Mouse (Mus musculus) hindbrain, embryonic 11.5 days (tissue): Measurements from ENCODE around the gene Tmem56. TPM values are rescaled to one million over a fixed set of nuclear protein-coding genes. Genes with fewer than 3 reads are reported as not detected.

ENCODE experiments used
- ATAC-seq: fragments of 200-750 bp; cut with Nextera tagmentation; 2 replicates; pipeline ENCODE4 v1.8.0; 2017; ENCODE audit warnings: mild to moderate bottlenecking, moderate TSS enrichment, moderate library complexity; ENCODE audit not compliant: low FRiP score
- DNase-seq: peaks from one replicate; pipeline ENCODE4 v3.0.0-alpha.2; 2015; ENCODE audit warnings: low spot score
- H3K27ac ChIP-seq: fragments of 300-500 bp; sonication (generic); 2 replicates; pipeline ENCODE4 v1.5.1; 2014; ENCODE audit warnings: mild to moderate bottlenecking, low read depth, low read length
- H3K27me3 ChIP-seq: fragments of 300-500 bp; sonication (generic); 2 replicates; pipeline ENCODE4 v1.6.1; 2014; ENCODE audit warnings: mild to moderate bottlenecking, low read length, moderate library complexity, mixed read lengths; ENCODE audit not compliant: control insufficient read depth, insufficient read depth
- H3K36me3 ChIP-seq: fragments of 300-500 bp; sonication (generic); 2 replicates; pipeline ENCODE4 v1.6.1; 2014; ENCODE audit warnings: mild to moderate bottlenecking, low read length, moderate library complexity, mixed read lengths; ENCODE audit not compliant: control insufficient read depth, insufficient read depth
- H3K4me1 ChIP-seq: fragments of 300-500 bp; sonication (generic); replicated peaks from 2 replicates; pipeline ENCODE4 v1.6.1; 2014; ENCODE audit warnings: low read length, mixed read lengths; ENCODE audit not compliant: control insufficient read depth, insufficient read depth
- H3K4me2 ChIP-seq: fragments of 300-500 bp; sonication (generic); replicated peaks from 2 replicates; pipeline ENCODE4 v1.6.1; 2014; ENCODE audit warnings: mild to moderate bottlenecking, low read depth, low read length
- H3K4me3 ChIP-seq: fragments of 300-500 bp; sonication (generic); 2 replicates; pipeline ENCODE4 v1.5.1; 2014; ENCODE audit warnings: low read depth, low read length
- H3K9ac ChIP-seq: fragments of 300-500 bp; sonication (generic); 2 replicates; pipeline ENCODE4 v1.6.1; 2014; ENCODE audit warnings: low read depth, low read length
- H3K9me3 ChIP-seq: fragments of 300-500 bp; sonication (generic); 2 replicates; pipeline ENCODE4 v1.6.1; 2016; ENCODE audit warnings: low read length; ENCODE audit not compliant: control insufficient read depth
- WGBS: fragments of 180-500 bp; shearing (Covaris S2); extraction: QIAGEN DNeasy Blood & Tissue Kit; methylation state at CpG from one replicate; pipeline ENCODE4 v1.1.7; 2014; 5-methylcytosine and 5-hydroxymethylcytosine counted together
- polyA plus RNA-seq: library from polyadenylated mRNA; unstranded; fragments of >200 nt; fragmentation: Nextera tagmentation; extraction: Ambion mirVana; gene quantifications from 2 replicates; pipeline ENCODE4 v1.2.1, GENCODE M21; 2014

Gene Tmem56
- polyA plus RNA-seq, 1 experiment from 2014 or later = 0.65 TPM

DNA sequence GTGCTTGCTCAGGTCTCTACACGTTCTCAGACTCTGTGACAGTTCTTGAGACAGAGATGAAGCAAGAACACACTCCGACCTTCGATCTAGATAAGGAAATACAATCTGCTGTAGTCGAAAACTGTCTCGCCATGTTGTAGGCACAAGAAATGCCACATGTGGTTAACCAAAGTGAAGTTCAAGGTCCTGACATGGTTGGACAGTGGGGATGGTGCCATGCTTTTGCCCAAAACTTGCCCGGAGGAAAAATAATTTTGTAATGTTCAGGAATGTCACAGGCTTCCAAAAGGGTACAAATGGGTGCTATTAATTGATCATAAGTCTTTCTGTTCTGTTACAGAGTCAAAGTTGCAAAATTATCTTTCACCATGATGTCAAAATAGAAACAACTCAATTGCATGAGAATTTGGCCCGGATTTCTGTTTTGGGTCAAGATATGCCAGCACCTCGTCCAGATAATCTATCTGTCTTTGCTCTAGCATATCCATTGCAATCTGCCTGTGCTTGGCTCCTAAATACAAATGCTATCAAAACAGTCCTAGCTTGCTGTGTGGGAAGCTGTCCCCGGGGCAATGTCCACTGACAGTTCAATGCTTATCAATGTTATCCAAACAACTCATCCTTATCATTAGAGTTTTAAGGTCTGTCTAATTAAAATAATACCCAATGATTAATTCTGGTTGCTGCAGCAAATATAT, 108.5 kb downstream of the Tmem56 start:
- WGBS = 83% methylated on average over 9 of the region's 9 CpGs
- no peak for DNase-seq
- no peaks in the 10 kb centered on the region for H3K9me3 ChIP-seq
- no peak overlapping the region for H3K27ac ChIP-seq
- no peaks in the 10 kb centered on the region for H3K27me3 ChIP-seq
- no peak overlapping the region for H3K9ac ChIP-seq
- no peak overlapping the region for H3K4me3 ChIP-seq
- no peak overlapping the region for H3K4me2 ChIP-seq
- no peak for ATAC-seq
- H3K4me1 ChIP-seq = no peaks in the 10 kb centered on the region
- H3K36me3 ChIP-seq = no peaks in the 10 kb centered on the region

DNA sequence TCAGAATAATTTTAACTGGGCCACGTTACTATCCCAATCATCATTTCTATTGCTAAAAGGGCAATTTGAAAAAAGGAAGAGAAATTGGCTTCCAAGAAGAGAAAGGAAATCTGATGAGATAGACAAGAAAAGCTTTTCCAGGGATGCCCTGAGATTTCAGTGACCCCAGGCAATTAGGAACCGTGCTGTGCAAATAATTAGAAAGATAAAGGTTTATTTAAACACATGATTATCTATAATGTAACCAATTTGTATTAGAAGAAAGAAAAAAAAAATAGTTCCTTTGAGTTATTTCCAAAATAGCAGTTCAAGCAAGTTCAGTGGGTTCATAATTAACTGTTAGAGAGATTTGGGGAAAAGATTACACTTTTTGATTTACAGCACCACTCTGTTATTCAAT, 110.2 kb downstream of the Tmem56 start:
- Histone ChIP-seq H3K4me3 (no peak overlapping the region), H3K4me1 (no peaks in the 10 kb centered on the region), H3K36me3 (no peaks in the 10 kb centered on the region), H3K9ac (no peak overlapping the region), H3K9me3 (no peaks in the 10 kb centered on the region), H3K4me2 (no peak overlapping the region), H3K27me3 (no peaks in the 10 kb centered on the region), H3K27ac (no peak overlapping the region)
- no peak for ATAC-seq
- 89% methylated on average over 2 of the region's 2 CpGs for WGBS
- no peak for DNase-seq

DNA sequence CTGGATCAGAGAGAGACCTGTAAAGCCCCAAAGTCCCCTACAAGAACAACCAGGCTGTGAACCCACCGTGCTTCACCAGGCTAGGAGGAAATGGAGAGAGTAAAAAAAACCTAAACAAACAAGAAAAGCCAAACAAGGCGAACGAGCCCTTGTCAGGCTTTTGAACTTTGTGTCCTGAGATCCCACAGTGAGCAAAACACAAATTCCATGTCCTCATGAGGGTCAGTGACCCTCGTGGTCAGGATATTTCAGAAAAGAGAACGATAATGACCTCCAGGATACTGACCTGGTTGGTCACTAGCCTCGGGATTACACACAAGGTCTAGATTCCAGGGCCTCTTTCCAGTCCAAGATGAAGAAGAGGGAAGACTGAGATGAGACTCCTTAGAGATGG, 111.0 kb downstream of the Tmem56 start:
- Histone ChIP-seq H3K9me3 (no peaks in the 10 kb centered on the region), H3K9ac (no peak overlapping the region), H3K4me1 (no peaks in the 10 kb centered on the region), H3K36me3 (no peaks in the 10 kb centered on the region), H3K4me3 (peak overlapping the region; percentile 58), H3K4me2 (peak overlapping the region; percentile 80; the same call in 1 of the 2 replicates), H3K27ac (no peak overlapping the region), H3K27me3 (no peaks in the 10 kb centered on the region)
- DNase-seq = no peak
- ATAC-seq = peak; percentile 12; the same call in 1 of the 2 replicates
- 53% methylated on average over 6 of the region's 6 CpGs for WGBS

DNA sequence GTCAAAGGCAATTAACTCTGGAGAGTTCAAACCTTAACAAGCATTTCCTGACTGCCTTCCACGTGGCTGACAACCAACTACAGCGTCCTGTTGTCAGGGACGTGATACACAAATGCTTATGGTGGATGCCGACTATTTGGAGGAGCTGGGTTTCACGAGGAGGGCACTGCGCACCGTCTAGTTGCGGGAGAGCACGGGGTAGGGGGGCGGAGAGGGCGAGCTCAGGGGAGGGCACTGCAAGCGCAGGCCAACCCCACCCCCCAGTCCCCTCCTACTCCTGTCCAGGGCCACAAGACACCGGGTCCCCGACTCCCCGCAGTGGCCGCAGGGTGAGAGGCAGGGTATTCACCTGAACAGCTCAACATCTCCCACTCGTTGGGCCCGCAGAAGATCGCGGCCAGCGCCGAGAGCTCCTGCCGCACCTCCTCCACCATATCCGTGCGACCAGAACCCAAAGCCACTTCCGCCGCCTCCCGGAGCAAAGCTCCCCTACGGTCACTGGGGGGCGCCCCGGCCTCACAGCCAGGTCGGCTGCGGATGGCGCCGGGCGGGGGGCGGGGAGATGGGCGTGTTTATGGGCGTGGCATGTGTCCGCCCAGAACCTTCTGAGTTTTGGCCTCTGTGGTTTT, 111.5 kb downstream of the Tmem56 start, which contains the start of gene Rwdd3:
TSS of gene Rwdd3 (minus strand) at position 453 of the 629 bp plus-strand sequence.
- peak; percentile 96 for ATAC-seq
- under 1% methylated on average over 38 of the region's 40 CpGs for WGBS
- DNase-seq = peak; percentile 95

DNA sequence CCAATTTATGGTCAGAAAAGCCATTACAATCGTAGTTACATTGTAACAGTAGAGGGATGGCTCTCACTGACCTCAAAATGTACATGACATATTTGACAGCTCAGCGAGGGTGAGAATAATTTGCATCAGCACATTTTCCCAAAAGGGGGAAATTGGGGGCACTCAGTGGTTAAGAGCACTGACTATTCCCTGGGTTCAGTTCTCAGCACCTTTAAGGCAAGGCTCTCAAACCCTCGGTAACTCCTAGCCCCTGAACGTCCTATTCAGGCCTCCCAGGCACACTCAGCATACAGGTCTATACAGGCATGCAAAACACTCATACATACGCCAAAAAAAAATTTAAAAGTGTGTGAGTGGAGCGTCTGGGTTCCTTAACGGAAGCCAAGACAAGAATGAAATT, 112.3 kb downstream of the Tmem56 start:
- peak; percentile 8 for DNase-seq
- Histone ChIP-seq H3K27ac (no peak overlapping the region), H3K27me3 (no peaks in the 10 kb centered on the region), H3K4me3 (no peak overlapping the region; the same call in 1 of the 2 replicates), H3K4me1 (no peaks in the 10 kb centered on the region), H3K4me2 (peak overlapping the region; percentile 80), H3K36me3 (no peaks in the 10 kb centered on the region), H3K9me3 (no peaks in the 10 kb centered on the region), H3K9ac (no peak overlapping the region)
- ATAC-seq = no peak
- WGBS = 63% methylated on average over 7 of the region's 7 CpGs

More for the DNA sequence above, 111.5 kb downstream of the Tmem56 start, which contains the start of gene Rwdd3:
- Histone ChIP-seq H3K4me3 (peak within 1 kb of the TSS; percentile 58), H3K27ac (peak within 1 kb of the TSS; percentile 42; the same call in 1 of the 2 replicates), H3K4me1 (no peaks in the 10 kb centered on the region), H3K36me3 (no peaks in the 10 kb centered on the region), H3K9me3 (no peaks in the 10 kb centered on the region), H3K4me2 (peak within 1 kb of the TSS; percentile 80), H3K9ac (peak within 1 kb of the TSS; percentile 72), H3K27me3 (no peaks in the 10 kb centered on the region)

DNA sequence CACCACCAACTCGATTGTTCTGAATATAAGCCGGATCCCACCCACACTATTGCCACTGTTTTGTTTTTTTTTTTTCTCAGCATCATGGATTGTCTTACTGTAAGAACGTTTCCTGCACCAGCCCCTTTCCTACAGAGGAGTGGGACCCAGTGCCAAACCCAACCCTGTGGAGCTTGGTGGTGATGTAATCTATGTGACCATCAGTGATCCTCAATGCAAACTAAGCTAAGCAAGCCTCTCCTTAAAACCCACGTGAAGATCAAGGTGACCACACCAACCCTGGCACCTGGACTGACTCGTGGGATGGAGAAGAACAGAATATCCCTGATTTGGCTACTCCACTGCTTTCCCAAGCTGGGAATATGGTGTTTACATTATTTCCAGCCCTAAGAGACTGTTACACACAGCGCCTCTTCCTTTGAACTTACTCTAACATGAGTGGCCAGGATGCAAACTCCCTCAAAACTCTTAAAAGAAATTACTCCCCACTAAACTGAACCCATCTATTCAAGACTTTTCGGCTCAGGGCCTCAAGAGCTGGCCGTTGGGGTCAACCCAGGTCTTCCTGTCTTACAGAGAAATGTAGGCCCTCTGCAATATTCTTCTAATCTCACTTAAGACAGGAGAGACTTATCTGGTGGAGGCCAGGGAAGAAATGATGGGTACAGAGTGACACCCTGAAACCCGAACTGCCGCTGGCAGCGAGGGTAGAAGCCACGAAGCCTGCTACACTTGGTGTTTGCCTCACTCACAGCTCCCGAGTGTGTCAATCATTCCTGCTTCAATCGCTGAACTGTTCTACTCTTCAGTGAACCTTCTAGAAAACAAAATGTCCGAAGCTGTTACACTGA, 113.6 kb downstream of the Tmem56 start:
- ATAC-seq = no peak
- H3K4me3 ChIP-seq = no peak overlapping the region
- H3K9ac ChIP-seq = no peak overlapping the region
- 79% methylated on average over 15 of the region's 15 CpGs for WGBS
- H3K4me1 ChIP-seq = no peaks in the 10 kb centered on the region
- H3K36me3 ChIP-seq = no peaks in the 10 kb centered on the region
- no peaks in the 10 kb centered on the region for H3K27me3 ChIP-seq
- no peak for DNase-seq
- no peaks in the 10 kb centered on the region for H3K9me3 ChIP-seq
- H3K27ac ChIP-seq = no peak overlapping the region
- no peak overlapping the region for H3K4me2 ChIP-seq

DNA sequence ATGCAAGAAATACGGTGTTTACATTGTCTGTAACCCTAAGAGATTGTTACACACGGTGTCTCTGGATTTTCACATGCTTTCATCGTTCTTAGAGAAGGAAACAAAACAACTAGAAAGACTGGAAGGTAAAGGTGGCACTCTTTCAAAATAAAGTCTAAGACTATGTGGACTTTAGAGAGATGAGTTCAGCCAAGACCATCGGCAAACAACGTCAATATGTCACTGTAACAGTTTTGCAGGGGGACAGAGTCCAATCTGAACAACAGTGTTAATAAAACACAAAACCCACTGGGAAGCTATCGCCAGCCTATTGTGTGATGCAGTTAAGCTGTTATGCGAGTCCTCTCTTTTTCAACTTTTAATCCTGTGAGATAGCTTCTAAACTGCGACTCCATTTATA, 114.3 kb downstream of the Tmem56 start:
- ATAC-seq (no peak), DNase-seq (no peak)
- no peaks in the 10 kb centered on the region for H3K27me3 ChIP-seq
- H3K4me3 ChIP-seq = no peak overlapping the region
- WGBS = 91% methylated on average over 8 of the region's 8 CpGs
- H3K9me3 ChIP-seq = no peaks in the 10 kb centered on the region
- no peaks in the 10 kb centered on the region for H3K4me1 ChIP-seq
- no peak overlapping the region for H3K27ac ChIP-seq
- H3K9ac ChIP-seq = no peak overlapping the region
- no peak overlapping the region for H3K4me2 ChIP-seq
- H3K36me3 ChIP-seq = no peaks in the 10 kb centered on the region

DNA sequence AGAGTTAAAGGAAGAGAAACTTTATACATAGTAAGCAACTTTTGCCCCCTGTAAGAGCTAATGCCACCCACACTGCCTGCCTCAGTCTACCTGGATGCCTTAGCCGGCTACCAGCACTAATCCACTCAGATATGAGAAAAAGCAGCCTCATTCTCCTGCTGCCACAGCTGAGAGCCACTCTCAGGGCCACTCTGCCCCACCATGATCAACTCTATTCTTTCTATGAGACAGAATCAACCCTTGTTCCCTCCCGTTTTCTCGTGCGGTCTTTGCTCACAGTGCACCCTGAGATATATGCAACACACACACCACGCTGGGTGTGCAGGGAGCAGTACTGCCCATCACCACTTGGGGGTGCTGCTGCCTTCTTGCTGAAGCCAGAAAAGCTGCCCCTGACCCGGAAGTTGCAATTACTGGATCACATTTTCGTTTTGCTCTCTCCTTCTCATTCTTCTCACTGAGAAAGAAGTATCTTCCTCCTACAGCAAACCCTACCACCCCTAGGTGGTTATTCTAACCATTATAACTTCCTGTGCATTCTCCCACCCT, 119.6 kb downstream of the Tmem56 start:
- H3K4me1 ChIP-seq = no peaks in the 10 kb centered on the region
- no peak overlapping the region for H3K27ac ChIP-seq
- ATAC-seq = no peak
- no peaks in the 10 kb centered on the region for H3K9me3 ChIP-seq
- no peaks in the 10 kb centered on the region for H3K36me3 ChIP-seq
- DNase-seq = peak; percentile 74
- H3K9ac ChIP-seq = no peak overlapping the region
- H3K4me2 ChIP-seq = no peak overlapping the region
- no peak overlapping the region for H3K4me3 ChIP-seq
- 47% methylated on average over 7 of the region's 7 CpGs for WGBS
- no peaks in the 10 kb centered on the region for H3K27me3 ChIP-seq
